Mouse (Mus musculus) brain, adult 2 months (tissue): ENCODE measurements at regions not wholly inside any gene's neighbourhood (a gene's known extent, or its start where the extent isn't known, plus 50 kb on each side); places are given as distances from the start of the nearest gene placed in this dataset.

Source experiments
- DNase-seq: peaks from one replicate; pipeline ENCODE4 v3.0.0; 2011; ENCODE audit warnings: low read depth, low spot score

DNA sequence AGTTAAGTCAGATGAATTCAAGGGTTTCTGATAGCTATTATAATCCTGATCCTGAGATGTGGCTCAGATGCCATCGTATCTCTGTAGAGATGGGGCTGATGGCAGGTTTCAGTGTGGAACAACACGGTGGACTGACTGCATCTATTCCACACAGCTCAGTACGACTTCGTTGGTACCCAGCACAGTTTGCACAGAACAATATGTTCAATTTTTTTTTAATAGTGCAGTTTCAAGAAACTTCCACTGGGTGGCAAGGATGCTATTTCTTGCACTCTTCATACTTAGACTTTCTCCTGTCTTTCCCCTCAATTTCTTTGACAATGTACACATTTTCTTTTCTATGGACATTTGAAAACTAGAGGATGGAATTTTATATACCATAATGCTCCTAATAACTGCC lies 278.6 kb upstream of the Btbd3 start:
- peak; percentile 70 for DNase-seq

GRCm38 (mm10) chr2:137974651-137975050 lies 281.7 kb upstream of the Btbd3 start:
- peak; percentile 6 for DNase-seq

GRCm38 (mm10) chr2:137969156-137969555 lies 287.2 kb upstream of the Btbd3 start:
- DNase-seq: no peak

GRCm38 (mm10) chr2:137966460-137967076 lies 289.8 kb upstream of the Btbd3 start:
- no peak for DNase-seq

GRCm38 (mm10) chr2:137954830-137955229 lies 301.5 kb upstream of the Btbd3 start:
- DNase-seq: peak; percentile 78

DNA sequence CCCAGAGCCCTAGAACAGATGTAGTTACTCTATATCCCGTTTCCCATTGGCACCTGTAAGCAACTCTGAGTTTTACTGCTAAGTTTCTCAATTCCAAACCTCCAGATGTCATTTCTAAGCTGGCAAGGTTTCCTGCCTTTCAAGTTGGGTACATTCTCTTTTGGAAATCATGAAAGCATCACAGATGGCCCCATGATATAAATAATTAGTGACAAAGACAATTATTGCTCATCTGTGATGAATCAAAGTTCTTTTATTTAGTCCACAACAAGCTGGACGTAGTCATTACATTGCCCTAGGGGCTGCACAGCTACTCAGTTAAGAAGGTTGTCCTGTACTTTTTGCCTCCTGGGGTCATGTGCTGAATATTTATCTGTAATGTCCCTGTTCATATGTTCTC lies 303.2 kb upstream of the Btbd3 start:
- peak; percentile 23 for DNase-seq

DNA sequence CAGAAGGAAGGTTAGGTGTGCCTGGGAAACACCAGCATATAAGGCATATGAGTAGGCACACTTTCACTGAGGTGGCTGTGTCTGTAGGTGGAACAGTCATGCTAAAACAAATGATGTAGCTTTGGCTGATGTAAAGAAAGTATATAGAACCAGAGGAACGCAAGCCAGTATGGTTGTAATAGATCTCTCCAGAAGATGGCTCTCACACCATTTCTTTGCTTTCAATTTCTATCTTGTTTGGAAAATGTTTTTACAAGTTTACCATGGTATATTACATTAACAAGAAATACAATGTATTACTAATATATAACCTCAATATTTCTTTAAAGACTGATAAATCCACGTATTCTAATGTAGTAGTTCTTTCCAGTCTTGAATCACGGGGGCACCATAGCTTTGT lies 304.4 kb upstream of the Btbd3 start:
- DNase-seq: peak; percentile 24

DNA sequence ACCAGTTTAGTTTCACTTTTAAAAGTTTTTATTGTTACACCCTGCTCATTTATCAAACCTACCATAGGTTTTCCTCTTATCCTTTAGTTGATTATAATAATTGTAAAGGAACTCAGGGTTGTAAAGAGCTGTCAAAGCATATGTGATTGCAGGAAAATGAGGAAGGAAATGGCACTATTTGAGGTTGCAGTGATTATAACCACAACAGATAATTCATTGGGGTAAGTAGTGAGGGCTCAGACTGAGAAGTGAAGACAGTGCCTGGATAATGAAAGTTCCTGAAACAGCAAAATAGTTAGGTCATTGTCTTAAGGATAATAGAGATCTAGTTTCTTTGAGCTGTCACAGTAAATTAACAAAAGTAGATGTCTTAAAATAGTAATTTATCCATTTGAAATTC lies 305.4 kb upstream of the Btbd3 start:
- DNase-seq: no peak

DNA sequence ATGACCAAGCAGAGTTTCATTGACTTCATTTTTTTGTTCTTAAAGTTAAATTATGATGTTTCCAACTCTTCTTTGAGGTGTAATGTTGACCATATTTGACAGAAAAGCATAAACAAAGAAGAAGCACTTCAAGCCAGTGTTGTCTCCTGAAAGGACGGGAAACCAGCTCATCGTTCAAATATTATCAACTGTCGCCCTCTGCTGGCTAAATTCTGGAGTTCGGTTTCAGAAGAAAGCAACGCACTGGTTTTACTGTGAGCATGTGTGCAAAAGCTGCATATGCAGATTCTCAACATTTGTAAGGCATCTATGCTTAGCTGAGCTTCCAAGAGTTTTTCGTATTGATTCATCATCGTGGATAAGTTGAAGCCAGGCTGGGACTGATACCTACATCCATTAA lies 313.6 kb upstream of the Btbd3 start:
- DNase-seq: peak; percentile 90

DNA sequence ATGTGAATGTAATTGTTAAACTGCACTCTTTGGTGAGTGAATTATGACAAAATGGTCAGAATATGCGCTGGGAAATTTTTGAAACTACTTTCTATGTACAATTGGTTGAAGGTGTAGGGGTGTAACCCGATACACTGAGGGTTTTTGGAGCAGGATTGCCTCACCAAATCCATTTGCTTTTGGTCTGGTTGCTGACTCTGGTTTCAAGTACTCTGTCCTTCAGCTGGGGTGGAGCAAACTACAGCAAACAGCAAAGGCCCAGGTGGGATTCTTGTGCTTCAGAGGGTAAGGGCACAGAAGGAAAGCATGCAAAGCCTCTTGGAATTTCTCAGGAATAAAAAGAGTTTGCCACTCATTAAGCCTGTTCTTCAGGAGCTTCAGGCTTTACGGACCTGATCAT lies 316.8 kb upstream of the Btbd3 start:
- no peak for DNase-seq

GRCm38 (mm10) chr2:137938831-137939480 lies 317.4 kb upstream of the Btbd3 start:
- no peak for DNase-seq

DNA sequence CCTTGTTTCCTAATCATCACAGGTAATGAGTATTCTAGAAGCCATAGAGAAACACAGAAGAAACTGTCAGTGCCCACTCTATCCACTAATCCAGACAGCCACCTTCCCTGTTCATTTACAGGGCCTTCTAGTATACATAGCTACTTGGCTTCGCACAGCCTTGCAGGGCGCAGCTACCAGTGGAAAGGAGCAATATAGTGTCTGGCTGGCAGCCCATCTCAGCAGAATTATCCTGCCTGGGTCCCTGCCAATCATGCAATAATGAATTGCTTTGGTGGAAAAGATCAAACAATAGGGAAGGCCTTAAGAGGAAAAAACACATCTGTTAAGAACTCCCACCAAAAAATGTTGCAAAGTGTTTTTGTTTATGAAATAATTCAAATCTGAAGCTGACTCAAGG lies 319.8 kb upstream of the Btbd3 start:
- no peak for DNase-seq

GRCm38 (mm10) chr2:137932931-137933330 lies 323.4 kb upstream of the Btbd3 start:
- no peak for DNase-seq

DNA sequence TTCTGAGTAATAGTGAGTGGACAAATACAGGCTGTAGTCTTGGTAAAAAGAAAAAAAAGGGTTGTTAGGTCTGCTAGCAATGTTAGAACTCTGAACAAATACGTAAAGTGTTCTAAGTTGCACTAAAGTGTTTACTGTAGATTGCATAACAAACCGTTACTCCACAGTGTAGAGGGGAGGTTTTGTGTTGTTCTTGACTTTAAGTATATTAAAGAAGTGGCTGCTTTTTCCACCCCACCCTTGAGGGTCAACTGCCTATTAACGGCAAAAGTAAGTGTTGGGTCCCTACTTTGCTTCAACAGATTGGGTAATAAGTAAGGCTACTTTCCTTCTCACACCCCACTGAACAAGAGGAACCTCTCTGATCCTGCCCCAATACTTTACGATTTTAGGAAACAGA lies 323.9 kb upstream of the Btbd3 start:
- no peak for DNase-seq

DNA sequence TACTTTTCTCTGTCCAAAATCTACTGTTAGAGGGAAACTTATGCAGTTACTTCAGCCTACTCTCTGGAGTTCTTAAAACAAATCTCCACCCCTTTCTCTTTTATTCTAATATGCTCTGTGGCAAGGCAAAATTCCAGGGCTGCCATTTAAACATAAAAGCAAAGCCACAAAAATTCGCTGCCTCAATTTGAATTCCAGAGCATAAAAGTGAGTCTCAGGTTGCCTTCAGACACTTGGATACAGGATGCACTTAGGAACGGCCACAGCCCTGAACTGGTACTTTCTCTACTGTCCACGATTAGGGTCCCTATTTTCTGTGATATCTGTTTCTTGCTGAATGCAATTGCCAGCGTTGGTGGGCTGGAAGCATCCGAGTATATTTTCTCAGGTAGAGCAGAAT lies 330.9 kb upstream of the Btbd3 start:
- no peak for DNase-seq

DNA sequence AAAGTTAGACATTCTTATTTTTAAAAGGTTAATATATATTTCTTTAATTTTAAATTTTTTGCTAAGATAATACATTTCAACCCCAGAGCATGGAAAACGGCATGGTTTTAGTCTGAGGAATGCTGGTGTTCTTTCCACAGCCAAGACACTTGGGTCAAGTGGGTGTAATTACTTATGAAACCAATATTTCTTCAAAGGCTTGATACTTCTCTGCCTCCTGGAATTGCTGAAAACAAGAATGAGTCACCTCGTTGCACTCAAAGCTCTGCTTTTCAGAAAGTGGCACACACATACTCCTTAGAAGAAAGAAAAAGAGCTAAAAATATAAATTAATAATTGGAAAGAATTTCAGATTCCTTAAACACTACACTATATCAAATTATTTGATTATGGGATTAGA lies 331.8 kb upstream of the Btbd3 start:
- no peak for DNase-seq

DNA sequence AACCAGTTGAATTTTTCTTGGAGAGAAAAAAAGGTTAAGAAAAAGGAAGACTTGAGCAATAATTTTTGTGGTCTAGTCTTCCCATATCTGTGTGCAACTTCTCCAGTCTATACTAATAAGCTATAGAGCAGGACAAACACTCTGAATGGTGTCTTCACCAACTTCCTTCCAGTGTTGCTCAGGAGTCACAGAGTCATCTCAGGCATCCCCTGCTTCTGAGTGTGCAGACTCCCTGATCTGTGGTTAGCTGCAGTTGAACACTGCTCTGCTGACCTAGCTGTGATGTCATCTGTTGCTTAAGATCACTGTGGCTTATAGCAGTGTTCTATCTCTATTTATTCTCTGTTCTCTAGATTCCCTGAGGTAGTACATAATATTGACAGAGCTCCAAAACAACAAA lies 357.9 kb upstream of the Btbd3 start:
- DNase-seq: no peak

GRCm38 (mm10) chr2:137880211-137881031 lies 375.9 kb upstream of the Btbd3 start:
- no peak for DNase-seq

- no peak for DNase-seq
Measured at GRCm38 (mm10) chr2:137869676-137870075, 386.7 kb upstream of the Btbd3 start.

DNA sequence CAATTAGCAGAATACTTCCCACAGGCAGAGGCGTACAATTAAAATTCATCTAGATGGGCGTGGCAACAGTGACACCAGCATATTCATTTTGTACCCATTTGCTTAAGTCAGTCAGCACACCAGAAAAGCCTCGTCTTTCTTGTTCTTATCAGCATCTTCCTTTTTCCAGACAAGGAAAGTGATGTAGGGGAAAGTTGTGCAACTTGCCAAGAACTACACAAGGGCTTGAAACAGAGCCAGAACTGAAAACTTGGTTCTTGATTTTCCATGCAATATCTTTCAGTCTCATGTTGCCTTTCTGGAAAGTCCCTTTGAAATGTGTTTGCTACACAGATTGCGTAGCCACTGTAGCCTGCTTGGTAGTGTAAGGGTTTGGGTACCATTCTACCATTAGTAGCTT lies 401.9 kb upstream of the Btbd3 start:
- DNase-seq: peak; percentile 17

- no peak for DNase-seq
Measured at GRCm38 (mm10) chr2:137853399-137854259, 402.7 kb upstream of the Btbd3 start.

DNA sequence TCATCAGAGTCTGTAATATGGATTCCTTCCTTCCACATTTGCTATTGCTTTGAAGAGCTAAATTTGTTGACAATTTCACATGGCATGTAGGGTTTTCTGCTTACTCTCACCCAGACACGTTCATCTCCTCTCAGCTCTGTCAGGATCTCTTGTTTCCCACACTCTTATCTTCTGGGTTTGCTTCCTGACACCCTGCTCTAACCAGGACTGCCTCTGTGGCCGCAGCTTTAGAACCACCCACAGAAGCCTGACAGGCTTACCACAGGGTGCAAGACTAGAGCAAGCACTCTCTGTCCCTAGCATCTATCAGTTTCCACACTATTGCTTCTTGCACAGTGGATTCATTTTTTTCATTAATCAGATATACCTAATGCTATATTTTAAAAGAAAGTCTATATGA lies 408.5 kb upstream of the Btbd3 start:
- DNase-seq: no peak
